Mouse (Mus musculus) ZHBTc4 (cell line): ENCODE measurements around the gene Nos3.

Source experiments
- DNase-seq: peaks from one replicate; pipeline ENCODE4 v3.0.0-alpha.2; 2011; ENCODE audit warnings: low read depth, low spot score

Gene Nos3

DNA sequence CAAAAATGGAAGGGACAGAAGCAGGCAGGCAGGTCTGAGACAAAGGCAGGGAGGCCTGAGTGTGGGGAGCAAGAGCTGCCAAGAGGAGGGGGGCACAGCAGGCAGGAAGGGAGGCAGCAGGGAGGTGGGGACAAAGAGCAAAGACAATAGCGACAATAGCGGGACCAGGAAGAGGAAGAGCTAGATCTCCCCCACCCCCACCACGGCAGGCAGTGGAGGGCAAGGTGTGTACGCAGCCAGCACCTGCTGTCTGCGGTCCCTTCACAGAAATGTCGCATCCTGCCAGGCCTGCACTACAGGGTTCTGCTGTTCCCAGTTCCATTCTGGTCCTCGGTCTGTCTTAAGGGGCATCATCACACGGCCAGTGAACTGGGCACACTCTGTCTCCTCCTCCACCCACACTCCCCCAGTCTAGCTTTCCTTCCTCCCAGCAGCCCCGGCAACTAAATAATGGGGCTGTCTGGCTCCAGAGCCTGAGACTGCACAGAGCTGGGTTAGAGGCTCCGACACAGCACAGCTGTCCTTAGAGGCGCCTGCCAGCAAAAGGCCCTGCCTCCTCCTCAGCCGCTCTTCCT lies 20.0 kb upstream of the Nos3 start:
- no peak for DNase-seq

- no peak for DNase-seq
Observed at GRCm38 (mm10) chr5:24346313-24346712, 18.3 kb upstream of the Nos3 start.

DNA sequence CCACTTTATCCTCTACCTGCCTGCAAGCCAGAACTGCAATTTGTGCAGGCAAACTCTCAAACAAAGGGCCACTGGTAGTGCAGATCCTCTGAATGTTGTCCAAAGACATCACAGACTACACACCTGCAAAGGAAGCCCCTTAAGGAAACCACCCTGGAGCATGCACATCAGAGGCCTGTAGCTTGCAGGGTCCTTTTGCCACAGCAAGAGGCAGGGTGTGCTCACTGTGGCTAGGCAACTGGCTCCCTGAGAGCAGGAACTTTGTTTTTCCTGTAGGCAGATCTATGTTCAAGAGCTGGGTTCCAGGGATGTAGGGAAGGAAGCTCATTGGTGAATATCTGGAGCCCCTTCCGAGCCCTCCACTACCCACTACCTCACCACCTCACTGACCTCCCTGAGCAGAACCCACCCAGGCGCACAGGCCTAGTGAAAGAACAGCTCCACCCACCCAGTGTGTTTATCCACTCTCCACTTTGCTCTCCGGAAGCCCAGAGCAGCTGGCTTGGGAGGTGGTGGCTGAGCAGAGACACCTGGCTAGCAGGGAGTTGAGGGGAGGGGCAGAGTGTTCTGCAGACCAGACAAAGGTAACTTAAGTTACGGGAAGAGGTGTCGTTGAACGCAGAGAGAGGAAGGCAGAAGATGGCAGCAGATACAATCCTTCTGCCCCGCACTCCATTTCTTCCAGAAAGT lies 17.3 kb upstream of the Nos3 start:
- peak; percentile 38 for DNase-seq

DNA sequence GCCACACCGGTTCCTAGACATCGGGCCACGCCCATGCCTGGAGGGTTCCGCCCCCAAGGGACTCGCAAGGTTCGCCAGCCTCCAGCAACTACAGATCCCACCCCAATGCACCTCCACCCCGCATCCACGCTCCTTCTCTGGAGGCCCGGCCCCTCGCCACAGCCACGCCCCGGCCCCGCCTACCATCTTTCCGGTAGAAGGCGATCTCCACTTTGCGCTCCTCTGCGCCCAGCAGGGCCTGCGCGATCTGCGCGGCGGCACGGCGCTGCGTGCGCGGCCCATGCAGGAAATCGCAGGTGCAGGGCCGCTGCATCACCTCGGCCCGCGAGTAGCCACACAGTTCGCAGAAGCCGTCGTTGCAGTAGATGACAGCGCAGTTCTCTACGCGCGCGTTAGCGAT lies 16.5 kb upstream of the Nos3 start:
- peak; percentile 95 for DNase-seq

DNA sequence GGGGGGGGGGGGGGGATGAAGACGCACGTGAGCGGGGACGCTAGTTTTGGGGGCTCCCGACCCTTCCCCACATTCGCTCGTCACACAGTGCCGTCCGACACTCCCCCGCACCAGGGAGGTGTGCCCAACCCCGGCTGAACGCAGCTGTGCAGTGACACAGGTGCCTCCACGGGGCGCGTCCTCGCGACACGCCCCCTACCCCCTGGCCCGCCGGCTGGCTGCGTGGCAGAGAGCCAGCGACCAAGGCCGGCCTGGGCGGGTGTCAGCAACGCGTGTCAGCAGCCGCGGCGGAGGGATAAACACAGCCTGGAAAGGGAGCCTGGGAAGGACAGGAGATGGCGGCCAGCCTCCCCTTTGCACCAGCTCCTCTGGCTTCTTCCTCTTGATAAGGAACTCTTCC lies 16.1 kb upstream of the Nos3 start:
- peak; percentile 66 for DNase-seq

GRCm38 (mm10) chr5:24350073-24350472 lies 14.5 kb upstream of the Nos3 start:
- DNase-seq, result no peak

- DNase-seq, result peak; percentile 16
Observed at GRCm38 (mm10) chr5:24350531-24351250, 13.9 kb upstream of the Nos3 start.

GRCm38 (mm10) chr5:24351278-24351677 lies 13.3 kb upstream of the Nos3 start, which contains the start of gene Kcnh2:
Kcnh2 (minus strand) TSS chr5:24351604.
- no peak for DNase-seq

GRCm38 (mm10) chr5:24351701-24352171 lies 12.9 kb upstream of the Nos3 start:
- DNase-seq, result peak; percentile 89

DNA sequence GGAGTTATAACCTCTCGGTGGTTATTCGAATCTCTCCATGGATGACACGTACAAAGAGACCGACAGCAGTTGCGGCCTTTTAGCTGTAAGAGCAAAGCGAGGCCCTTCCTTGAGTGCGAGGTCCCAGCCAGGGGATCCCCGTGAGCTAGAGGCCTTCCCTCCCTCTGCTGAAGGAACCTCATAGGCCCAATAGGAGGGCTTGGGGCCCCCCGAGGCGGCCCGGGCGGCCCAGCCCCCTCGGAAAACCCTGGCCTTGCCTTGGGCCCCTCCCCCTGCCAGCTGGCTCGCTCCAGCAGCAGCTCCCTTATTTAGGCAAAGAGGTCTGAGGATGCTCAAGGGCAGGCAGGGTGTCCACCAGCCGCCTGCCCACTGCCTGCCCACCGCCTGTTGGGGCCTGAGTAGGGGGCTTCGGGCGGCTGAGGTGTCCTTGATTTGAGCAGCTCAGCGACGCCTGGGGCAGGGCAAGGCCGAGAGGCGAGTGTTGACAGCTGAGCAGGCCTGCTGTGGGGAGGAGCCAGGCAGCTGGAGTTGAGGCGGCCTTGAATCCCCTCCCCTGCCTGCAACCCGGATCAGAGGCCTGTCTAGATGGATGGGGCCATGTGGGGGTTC lies 12.3 kb upstream of the Nos3 start:
- peak; percentile 52 for DNase-seq

- no peak for DNase-seq
Observed at GRCm38 (mm10) chr5:24353327-24353726, 11.3 kb upstream of the Nos3 start.

DNA sequence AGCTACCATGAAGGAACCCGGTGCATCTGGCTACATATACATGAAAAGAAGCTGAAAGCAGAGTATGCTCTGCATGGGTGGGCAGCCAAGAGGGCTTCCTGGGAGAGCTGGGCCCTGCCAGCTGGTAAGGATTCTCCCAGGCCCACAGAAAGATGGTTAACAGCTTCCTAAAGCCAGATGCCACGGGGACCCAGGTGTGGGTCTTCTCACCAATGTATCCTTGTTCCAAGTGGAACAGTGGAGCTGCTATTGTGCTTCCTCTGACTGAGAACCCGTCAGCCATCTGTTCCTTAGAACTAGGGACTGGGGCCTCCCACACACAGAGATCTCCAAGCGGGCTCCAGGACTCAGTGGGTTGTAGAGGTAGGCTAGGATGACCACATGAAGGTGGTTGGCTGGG lies 7.8 kb upstream of the Nos3 start:
- DNase-seq, result no peak

GRCm38 (mm10) chr5:24357461-24357860 lies 7.1 kb upstream of the Nos3 start:
- peak; percentile 91 for DNase-seq

DNA sequence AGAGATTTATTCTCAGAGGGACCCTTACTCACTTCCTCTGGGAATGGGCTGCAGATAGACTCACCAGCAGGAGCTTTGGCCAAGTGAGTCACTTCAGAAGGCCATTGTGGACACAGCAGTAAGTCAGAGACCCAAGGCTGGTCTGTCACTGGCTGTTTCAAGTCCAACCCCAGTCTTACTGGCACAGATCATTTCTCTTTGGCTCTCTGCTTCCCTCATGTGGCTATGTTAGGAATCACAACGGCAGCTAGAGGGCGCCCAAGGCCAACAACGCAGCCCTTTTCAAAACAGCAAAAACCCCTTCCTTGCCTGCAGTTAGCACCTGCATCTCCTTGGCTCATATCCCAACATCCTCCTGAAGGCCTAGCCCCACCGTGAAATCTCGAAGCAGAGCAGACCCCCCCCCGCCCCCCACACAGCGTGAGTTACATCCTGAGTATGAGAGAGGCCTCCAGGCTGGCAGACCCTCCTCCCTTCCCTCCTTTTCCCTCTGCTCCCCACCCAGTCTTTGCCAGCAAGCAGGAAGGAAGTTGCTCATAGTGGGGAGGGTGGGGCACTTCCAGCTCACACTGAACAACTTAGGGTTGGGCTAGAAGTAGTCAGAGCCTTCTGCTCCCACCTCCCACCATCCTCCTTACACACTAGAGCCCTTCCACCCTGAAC lies 3.7 kb upstream of the Nos3 start:
- peak; percentile 92 for DNase-seq

- no peak for DNase-seq
Observed at GRCm38 (mm10) chr5:24363467-24363866, 1.1 kb upstream of the Nos3 start.

DNA sequence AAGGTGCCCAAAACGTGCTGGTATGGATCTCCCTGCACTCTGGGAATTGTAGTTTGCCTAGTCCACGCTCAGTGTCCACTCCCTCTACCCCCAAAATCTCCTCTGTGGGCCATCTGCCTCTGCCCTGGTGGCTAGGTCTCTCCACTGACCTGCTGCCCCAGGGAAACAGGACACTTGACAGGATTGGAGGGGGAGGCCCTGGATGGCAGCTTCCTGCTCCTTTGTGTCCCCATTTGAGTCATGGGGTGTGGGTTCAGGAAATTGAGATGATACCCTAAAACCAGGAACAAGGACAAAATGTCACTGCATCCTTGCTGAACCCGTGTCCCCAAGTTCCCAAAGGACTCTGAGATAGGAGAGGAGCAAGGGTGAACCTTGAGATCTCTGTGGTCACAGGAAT lies 549 bp upstream of the Nos3 start:
- no peak for DNase-seq

DNA sequence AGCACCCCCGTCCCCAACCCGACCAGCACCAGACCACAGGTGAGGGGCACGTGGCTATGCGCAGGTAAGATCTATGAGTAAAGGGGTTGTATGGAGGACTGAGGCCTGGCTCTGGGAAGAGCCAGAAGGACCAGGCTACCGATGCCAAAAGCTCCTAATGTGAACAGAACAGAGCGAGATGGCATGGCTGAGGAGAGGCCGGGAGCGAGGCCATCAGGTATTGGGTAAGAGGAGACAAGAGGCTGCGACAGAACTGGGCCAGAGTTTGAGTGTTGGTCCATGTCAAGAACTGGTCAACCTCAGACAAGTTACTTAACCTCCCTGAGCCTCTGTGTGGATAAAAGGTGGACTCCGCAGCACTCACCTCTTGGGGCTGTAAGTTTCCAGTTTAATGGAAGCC lies 353 bp downstream of the Nos3 start:
- DNase-seq, result no peak

DNA sequence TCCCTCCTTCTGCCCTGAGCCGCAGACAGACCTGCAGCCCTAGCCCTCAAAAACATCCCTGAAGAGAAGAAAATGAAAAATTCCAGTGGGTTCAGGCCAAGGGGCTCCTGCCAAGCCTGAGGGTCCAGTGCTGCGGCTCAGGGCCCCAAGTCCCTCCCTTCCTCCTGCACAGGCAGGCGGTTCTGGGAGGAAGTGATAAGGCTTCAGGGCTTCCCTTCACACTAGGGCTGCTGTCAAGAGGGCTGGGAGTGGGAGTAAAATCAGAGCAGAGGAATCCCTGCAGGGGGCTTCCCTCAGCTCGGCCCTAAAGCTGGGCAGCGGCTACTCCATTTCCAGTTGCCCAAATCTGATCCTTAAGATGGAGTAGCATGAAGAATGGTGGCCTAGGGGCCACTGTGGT lies 918 bp downstream of the Nos3 start:
- no peak for DNase-seq

DNA sequence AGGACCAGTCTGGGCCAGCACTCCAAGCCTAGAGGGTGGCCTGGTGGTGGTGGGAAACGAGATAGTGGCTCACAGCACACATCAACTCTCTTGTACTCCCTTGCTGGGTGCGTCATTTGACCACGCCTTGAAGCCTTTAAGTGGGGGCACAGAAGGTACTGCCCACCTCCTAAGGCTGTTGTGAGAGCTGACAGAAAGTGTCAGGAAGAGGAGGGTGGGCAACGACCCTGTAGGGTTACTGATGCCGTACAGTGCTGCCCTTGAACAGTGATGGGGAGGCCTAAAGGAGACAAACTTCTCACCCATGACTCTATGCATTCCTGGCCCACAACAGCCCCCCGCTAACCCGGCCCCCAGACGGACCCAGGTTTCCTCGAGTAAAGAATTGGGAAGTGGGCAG lies 1.8 kb downstream of the Nos3 start:
- no peak for DNase-seq

GRCm38 (mm10) chr5:24369767-24370166 lies 5.2 kb downstream of the Nos3 start:
- DNase-seq, result no peak

- no peak for DNase-seq
Observed at GRCm38 (mm10) chr5:24373807-24374206, 9.2 kb downstream of the Nos3 start.

DNA sequence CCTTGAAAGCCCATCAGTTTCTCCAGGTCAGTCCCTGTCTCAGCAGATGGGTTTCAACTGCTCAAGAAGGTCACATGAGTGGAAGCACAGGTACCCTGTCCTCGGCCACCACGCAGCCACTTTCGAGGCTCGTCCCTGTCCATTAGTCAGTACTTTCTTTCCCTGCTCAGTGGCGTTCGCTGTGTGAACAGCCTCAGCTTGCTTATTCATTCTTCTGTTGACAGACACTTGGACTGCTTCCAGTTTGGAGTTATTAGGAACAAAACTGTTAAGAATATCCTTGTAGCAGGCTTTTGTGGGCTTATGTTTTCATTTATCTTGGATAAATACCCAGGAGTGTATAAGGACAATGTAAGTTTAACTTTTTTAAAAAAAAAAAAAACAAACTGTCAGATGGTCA lies 9.6 kb downstream of the Nos3 start:
- DNase-seq, result no peak
